Mouse (Mus musculus) heart, adult 11 months (tissue): ENCODE results near the gene Zfp318.
A peak's percentile ranks its signal among the peaks of the same experiment; 100 is the strongest.

Experiments used
- DNase-seq: peaks from one replicate; pipeline ENCODE4 v3.0.0; 2022

The Zfp318 gene

GRCm38 (mm10) chr17:46383294-46384060, at the start of gene Zfp318:
Gene Zfp318 (plus strand): TSS chr17:46383731.
- DNase-seq = peak; percentile 100

GRCm38 (mm10) chr17:46336475-46336874, 47.1 kb upstream of the Zfp318 start:
- no peak for DNase-seq

- DNase-seq = peak; percentile 92
These were observed 42.3 kb upstream of the Zfp318 start for GRCm38 (mm10) chr17:46341208-46341607.

- peak; percentile 13 for DNase-seq
These were observed 32.4 kb upstream of the Zfp318 start for GRCm38 (mm10) chr17:46351026-46351700.

GRCm38 (mm10) chr17:46371783-46372182, 11.7 kb upstream of the Zfp318 start:
- peak; percentile 71 for DNase-seq

GRCm38 (mm10) chr17:46378564-46378963, 5.0 kb upstream of the Zfp318 start:
- peak; percentile 73 for DNase-seq

- peak; percentile 95 for DNase-seq
These were observed 700 bp downstream of the Zfp318 start for GRCm38 (mm10) chr17:46384061-46384801.

- peak; percentile 74 for DNase-seq
These were observed 4.7 kb downstream of the Zfp318 start for GRCm38 (mm10) chr17:46388200-46388599.

GRCm38 (mm10) chr17:46393012-46393411, 9.5 kb downstream of the Zfp318 start:
- DNase-seq = peak; percentile 82

GRCm38 (mm10) chr17:46394631-46395030, 11.1 kb downstream of the Zfp318 start:
- peak; percentile 46 for DNase-seq

GRCm38 (mm10) chr17:46408478-46408877, 24.9 kb downstream of the Zfp318 start:
- peak; percentile 21 for DNase-seq

- no peak for DNase-seq
These were observed 35.1 kb downstream of the Zfp318 start for GRCm38 (mm10) chr17:46418628-46419027.

GRCm38 (mm10) chr17:46419717-46420116, 36.2 kb downstream of the Zfp318 start:
- DNase-seq = no peak

- DNase-seq = peak; percentile 92
These were observed 43.0 kb downstream of the Zfp318 start for GRCm38 (mm10) chr17:46426496-46426895.

GRCm38 (mm10) chr17:46428761-46429414, 45.4 kb downstream of the Zfp318 start, which contains the start of gene Crip3:
Gene Crip3 (plus strand): TSS chr17:46428926.
- DNase-seq = peak; percentile 83

- DNase-seq = no peak
These were observed 50.1 kb downstream of the Zfp318 start for GRCm38 (mm10) chr17:46433627-46434026.

- no peak for DNase-seq
These were observed 53.3 kb downstream of the Zfp318 start for GRCm38 (mm10) chr17:46436672-46437366.

- DNase-seq = no peak
These were observed 54.9 kb downstream of the Zfp318 start, which contains the start of gene Slc22a7 for GRCm38 (mm10) chr17:46438298-46438873. Gene Slc22a7 (minus strand): TSS chr17:46438457.

- DNase-seq = no peak
These were observed 55.6 kb downstream of the Zfp318 start for GRCm38 (mm10) chr17:46439176-46439575.

- DNase-seq = no peak
These were observed 61.5 kb downstream of the Zfp318 start for GRCm38 (mm10) chr17:46444839-46445579.

- no peak for DNase-seq
These were observed 62.7 kb downstream of the Zfp318 start for GRCm38 (mm10) chr17:46446264-46446663.
